Mouse (Mus musculus): ENCODE results near the gene Narf.

The Narf gene

DNA sequence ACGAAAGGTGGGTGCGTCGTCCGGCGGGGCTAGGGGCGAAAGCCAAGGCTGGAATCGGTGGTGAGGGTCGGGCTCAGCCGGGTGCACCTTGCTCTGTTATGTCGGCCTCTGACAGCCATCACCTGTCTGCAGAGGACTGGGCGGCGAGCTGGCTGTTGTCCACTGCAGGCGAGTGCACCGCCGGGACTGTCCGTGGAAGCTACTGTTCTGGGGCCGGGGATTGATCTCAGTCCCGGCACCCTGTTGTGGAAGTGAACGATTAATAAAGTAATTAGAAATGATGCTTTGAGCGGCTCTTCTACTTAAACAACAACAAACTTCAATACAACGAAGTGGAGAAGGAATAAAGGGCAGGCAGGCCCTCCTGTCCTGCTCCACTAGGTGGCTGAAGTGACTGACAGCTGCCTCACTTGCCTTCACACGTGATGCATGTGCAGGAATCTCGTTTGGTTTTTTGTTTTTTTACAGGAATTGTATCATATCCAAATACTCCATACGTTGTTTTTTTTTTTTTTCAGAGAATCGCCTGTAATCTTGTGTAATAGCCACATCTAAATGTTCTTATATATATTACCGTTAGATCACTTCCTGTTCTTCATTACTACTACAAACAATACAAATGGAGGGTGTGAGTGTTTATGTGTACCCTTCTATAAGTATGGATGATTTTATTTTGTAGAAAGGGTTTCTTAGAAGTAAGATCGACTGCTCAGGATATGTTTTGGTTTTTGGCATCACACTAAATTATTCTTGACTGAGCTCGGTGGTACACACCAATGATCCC lies 484 bp downstream of the Narf start:
- no peak for DNase-seq

DNA sequence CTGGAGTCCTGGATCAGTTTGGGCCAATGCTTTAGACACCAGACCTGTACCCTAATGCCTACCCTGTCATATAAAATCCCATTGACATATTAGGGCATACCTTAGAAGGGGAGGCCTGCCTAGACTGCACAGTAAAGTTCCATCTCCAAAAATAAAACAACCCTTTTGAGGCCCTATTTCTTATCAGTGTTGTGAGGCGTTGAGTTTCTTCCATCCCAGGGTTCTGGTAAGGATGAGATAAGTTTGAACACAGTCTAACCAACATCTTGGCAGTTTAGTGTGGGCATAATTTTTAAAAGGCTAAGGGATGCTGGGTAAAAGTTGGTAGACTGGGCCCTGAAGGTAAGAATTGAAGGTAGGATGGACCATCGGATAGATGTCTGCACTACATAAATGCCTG lies 2.6 kb downstream of the Narf start:
- no peak for DNase-seq

DNA sequence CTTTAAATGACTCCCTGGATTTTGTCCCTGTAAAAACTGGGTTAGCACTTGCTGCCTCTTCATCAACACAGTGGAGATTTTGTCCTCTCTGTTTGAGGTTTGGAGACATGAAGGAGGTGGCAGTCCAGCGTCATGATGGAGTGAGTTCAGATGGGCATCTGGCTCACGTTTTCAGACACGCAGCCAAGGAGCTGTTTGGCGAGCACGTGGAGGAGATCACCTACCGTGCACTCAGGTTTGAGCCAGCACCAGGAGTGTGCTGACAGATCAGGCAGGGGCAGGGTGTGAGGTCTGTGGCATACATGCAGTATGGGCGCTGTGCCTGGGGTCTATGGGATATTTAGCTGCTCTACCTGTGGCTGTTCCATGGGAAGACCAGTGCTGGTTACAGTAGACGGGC lies 13.1 kb downstream of the Narf start:
- DNase-seq: no peak

DNA sequence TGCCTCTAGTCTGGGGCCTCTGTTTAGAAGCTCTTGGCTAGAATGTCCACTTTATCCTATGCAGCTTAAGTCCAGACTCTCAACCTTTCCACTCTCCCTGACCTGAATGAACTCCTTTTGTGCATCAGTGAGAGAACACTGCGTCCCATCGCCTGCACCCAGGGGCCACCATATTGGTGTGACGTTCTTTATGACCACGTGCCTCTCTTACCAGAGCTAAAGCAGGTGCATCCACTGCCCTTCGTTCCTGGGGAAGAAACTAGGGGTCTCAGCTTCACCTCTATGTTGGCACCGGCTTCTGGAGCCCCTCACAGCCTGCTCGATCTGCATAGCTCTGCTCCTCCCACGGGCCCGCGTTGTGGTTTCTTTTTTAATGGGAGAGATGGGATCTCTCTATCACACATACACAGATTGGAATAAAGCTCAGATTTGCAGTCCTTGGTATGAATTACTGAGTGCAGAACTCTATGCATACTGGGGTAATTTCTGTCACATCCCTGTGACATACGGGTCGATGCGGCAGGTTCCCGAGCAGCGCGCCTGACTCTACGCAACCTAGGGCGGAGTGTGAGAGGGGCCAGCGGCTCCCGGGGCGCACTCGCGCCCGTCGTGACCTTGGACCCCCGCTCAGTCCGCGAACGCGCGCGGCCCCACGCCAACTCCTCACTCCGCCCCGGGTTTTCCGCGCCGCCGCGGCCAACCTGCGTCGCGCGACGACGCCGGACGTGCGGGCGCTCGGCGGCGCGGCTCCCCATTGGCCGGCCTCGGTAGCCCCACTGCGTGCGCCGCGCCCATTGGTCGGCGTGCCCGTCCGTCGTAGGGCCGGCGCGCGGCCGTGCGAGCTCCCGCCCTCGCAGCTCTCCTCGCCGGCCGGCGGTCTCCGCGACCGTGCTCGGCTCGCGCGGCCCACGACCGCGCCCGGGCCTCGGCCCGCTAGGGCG lies 22.4 kb downstream of the Narf start, which contains the start of gene Foxk2:
TSS of gene Foxk2 (plus strand) at position 831 of the 941 bp plus-strand sequence.
- DNase-seq: peak; percentile 94

DNA sequence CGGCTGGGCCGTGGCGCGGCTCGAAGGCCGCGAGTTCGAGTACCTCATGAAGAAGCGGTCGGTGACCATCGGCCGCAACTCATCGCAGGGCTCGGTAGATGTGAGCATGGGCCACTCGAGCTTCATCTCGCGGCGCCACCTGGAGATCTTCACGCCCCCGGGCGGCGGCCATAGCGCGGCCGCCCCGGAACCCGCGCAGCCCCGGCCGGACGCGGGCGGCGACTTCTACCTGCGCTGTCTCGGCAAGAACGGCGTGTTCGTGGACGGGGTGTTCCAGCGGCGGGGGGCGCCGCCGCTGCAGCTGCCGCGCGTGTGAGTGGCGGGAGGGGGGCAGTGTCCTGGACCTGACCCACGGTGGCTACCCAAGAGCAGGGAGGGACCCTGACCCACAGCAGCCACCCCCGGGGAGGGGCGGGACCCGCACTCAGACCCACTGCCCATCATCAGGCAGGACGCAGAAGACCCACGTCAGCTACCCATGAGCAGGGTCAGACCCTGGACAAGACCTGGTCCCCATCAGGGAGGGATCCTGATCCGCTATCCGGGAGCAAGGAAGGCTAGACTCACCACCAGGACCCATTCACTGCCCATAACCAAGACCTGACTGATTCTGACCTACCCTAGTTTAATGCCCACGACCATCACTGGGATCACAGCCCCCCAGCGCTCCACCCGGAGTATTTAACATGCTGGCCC lies 23.3 kb downstream of the Narf start:
- peak; percentile 20 for DNase-seq

DNA sequence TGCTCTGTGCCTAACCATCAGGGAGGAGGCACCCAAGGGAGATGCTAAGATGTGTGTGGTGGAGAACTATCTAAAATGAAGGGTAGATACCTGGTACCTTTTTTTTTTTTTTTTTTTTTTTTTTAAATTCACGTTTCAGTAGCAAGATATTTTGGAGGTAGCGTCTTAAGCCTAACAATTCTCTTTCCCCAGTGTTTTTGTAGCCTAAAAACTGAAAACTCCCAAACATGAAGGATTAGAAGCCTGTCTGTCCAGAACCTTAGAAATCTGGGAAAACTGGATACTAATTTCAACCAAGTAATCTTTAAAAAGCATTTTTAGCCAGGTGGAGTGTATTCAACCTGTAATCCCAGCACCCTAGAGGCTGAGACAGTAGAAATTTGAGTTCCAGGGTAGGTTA lies 24.0 kb downstream of the Narf start:
- no peak for DNase-seq

DNA sequence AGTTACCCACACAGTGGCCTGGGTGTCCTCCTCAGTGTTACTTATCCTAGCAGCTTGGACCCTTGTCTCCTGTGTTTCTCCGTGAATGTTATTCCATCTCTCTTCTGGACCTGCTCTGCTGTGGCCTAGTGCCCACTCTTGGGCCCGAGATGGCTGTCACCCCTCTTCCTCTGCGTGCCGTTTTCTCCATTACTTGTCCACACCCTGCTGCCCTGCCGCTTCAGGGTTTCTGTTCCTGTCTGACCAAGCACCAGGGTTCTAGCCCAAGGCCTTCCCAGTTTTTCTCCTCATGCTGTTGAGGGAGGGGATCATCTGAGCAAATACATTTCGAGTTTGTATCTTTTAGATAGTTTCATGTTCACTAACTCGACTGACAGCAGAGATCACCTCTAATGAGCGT lies 40.5 kb downstream of the Narf start:
- no peak for DNase-seq

DNA sequence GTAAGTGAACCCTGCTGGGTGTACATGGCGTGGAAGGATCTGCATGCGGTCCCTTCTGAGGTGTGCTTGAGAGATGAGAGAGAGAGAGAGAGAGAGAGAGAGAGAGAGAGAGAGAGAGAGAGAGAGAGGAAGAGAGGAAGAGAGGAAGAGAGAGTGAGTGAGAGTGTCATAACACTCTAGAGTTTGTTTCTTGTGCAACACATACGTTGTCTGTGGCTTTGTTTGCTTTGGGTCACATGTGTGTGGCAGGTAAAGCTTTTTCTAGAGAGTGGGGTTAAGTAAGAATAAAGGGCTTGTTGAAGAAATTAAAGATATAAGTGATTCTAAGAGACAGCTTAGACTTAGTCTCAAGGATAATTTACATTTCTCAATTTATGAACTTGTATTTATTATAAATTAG lies 41.0 kb downstream of the Narf start:
- no peak for DNase-seq

DNA sequence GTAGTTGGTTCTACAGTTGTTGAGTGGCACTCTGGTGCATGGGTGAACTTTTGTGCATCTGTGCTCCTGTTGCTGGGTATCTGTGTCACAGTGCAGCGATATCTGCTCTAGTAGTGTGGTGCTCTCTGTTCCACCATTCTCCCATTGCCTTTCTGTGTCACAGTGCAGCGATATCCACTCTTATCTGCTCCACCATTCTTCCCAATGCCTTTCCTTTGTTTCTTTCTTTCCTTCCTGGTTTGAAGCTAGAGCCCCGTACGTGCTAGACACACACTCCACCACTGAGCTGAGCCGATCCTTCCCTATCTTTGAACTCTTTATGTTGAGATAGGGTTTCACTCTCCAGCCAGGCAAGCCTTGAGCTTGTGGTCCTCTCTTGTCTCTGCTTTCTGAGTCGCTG lies 45.9 kb downstream of the Narf start:
- DNase-seq: no peak

DNA sequence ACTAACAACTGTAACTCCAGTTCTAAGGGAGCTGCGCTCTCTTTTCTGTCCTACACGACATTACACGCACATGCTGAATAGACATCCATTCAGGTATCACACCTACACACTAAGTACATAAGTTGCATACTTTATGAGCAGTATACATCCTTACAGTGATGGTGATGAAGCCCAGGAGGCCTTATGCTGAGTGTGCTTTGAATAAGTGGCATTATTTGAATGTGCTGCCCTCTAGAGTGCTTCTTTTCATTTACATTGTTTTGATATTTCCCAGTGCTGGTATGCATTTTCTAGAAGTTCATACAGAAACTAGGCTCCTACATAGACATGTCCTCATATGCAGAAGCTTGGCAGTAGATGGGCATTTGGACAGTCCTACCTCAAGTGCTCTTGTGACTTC lies 52.8 kb downstream of the Narf start:
- no peak for DNase-seq

DNA sequence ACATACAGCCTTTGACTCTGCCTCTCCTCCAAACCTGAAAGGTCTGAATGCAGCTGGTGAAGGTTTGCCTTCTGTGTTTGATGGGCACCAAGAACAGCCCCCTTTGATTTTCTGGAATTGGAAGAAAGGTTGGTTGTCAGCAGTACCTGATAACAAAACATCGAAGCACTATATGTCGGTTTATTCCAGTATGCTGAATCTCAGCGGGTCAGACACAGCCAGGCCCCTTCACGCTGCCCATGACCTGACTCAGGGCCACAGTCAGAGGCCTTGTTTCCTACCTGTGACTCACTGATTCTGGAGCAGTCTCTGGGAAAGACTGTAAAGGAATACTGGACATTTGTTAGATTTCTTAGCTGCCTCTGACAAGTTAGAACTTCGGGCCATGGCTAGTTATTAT lies 57.7 kb downstream of the Narf start:
- no peak for DNase-seq

DNA sequence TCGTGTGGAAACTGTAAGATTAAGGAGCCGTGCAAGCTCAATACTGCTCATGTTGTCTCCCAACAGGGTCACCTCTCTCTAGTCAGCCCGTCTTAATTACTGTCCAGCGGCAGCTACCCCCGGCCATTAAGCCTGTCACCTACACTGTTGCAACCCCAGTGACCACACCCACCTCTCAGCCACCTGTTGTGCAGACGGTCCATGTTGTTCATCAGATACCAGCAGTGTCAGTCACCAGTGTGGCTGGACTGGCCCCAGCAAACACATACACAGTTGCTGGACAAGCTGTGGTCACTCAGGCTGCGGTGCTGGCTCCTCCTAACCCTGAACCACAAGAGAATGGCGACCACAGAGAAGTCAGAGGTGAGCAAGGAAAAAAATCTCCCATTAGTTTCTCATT lies 61.4 kb downstream of the Narf start:
- DNase-seq: no peak

DNA sequence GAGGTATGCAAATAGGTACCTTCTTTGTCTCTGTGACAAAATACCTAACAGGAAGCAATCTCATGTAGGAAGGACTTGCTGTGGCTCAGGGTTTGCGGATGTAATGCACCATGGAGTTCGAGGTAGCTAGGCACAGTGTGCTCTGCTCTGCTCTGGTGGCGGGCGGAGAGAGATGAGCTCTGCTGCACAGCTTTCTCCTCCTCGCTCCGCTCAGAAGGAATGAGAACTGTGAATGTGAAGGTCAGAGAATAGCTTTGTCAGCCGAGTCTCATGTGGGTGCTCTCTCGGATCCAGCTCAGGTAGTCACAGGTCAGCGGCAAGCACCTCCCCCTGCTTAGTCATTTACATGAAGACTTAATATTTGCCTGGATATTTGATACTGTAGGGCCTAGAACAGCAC lies 63.2 kb downstream of the Narf start:
- no peak for DNase-seq

DNA sequence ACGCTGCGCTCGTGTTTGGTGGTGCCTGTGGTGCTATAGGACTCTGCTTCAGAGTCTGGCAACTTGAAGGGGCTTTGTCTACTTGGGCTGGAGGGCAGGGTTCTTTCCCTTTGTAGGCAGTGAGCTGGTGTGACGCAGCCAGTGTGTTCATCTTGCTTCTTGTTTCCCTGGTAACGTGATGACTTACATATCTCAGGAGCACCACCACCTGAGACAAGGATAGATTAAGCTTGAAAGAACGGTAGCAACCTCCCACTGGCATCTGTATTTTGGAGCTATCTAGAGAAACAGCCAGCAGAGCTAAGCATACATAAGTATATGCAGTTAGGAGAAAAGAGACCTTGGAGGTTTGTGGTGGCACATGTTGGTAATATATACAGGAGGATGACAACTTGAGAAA lies 68.3 kb downstream of the Narf start:
- DNase-seq: peak; percentile 84
